Mouse (Mus musculus): Measurements from ENCODE around the gene Cd244a.

Cd244a gene

GRCm38 (mm10) chr1:171558898-171559297 lies at the start of gene Cd244a:
TSS of gene Cd244a (plus strand) at chr1:171559193.
- DNase-seq (ENCODE audit: extremely low read depth, insufficient read length, low spot score) = no peak

GRCm38 (mm10) chr1:171513234-171513633 lies 45.8 kb upstream of the Cd244a start:
- DNase-seq (ENCODE audit: extremely low read depth, insufficient read length, low spot score) = no peak

GRCm38 (mm10) chr1:171513760-171514159 lies 45.2 kb upstream of the Cd244a start:
- no peak for DNase-seq (ENCODE audit: extremely low read depth, insufficient read length, low spot score)

DNA sequence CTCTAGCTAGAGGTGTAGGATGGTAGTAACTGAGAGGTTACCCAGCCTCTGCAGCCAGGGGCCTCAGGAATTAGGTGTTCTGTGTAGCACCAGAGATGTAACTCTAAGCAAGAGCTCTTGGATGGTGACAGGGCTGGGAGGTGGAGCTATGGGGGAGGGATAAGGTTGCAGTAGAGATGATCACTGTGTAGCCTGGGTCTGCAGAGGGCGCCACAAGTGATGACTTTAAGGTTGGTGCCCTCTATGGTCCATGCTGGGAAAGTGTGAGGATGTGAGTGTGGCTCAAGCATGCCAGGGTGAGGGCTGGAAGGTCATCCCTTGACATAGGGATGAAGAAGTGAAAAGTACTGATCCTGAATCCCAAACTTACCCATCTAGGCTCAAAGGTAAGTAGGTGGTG lies 44.0 kb upstream of the Cd244a start:
- DNase-seq (ENCODE audit: extremely low read depth, insufficient read length, low spot score) = no peak

GRCm38 (mm10) chr1:171515557-171515956 lies 43.4 kb upstream of the Cd244a start:
- no peak for DNase-seq (ENCODE audit: extremely low read depth, insufficient read length, low spot score)

DNA sequence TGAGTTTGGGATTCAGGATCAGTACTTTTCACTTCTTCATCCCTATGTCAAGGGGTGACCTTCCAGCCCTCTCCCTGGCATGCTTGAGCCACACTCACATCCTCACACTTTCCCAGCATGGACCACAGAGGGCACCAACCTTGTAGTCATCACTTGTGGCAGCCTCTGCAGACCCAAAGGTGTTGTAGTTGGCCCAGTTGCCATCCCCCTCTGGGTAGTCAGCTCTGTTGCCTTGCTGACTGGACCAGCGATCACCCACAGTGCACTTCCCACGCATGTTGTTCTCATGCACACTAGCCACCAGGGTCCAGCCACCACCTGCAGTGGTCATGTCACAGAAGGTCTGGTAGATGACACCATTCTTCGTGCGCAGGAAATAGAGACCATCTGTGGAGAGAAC lies 27.6 kb upstream of the Cd244a start:
- no peak for DNase-seq (ENCODE audit: extremely low read depth, insufficient read length, low spot score)

- DNase-seq (ENCODE audit: extremely low read depth, insufficient read length, low spot score) = no peak
These were observed 26.2 kb upstream of the Cd244a start for GRCm38 (mm10) chr1:171532830-171533229.

DNA sequence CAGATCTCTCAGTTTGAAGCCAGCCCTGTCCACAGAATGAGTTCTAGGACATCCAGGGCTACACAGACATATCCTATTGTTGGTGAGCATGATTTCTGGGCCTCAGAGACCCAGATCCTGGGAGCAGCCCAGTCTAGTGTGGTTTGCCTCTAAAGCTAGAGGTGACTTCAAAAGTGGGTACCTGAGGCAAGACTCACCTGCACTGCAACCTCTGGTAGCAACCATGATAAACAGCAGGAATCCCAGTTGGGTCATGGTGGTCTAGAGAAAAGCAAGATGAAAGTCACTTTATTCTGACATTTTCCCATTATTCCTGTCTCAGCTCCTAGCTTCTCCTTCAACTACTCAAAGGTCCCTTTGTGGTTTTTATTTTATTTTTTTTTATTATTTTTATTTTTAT lies 24.4 kb upstream of the Cd244a start:
- no peak for DNase-seq (ENCODE audit: extremely low read depth, insufficient read length, low spot score)

DNA sequence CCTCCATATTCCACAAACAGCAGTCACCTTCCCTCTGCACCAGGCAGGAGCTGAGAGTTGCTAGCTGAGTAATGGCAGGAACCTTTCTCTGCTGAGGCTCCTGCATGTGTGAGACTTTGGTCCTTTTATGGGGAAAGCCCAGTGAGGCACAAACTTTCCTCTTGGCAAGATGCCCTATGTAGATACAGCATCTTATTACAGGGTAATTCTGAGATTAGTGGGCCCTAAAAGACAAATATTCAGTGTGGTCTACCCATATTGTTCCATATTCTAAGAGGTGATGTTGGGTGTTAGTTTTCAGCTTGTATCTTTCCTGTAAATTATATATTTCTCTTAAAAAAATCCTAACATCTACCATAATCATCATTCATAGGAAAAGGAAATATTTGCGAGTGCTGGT lies 23.8 kb upstream of the Cd244a start, which contains the start of gene Itln1:
Itln1 (minus strand) TSS at position 101 of the 400 bp plus-strand sequence.
- no peak for DNase-seq (ENCODE audit: extremely low read depth, insufficient read length, low spot score)

DNA sequence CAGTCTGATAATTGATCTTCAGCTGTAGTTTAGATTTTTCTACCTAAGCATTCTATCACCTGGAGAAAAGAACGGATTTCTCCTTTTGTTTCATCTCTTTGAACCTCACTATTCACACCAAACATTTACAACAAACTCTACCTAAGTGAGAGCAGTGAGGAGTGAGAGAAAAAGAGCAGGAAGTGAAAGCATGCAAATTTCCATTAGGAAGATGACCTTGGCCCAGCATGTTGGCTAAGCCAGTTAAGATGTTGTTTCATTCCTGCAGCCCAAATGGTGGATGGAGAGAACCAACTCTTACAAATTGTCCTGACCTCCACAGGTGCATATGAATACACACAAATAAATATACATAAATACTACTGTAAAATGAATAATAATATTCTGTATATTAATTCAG lies 18.3 kb upstream of the Cd244a start:
- no peak for DNase-seq (ENCODE audit: extremely low read depth, insufficient read length, low spot score)

GRCm38 (mm10) chr1:171551326-171551725 lies 7.7 kb upstream of the Cd244a start:
- no peak for DNase-seq (ENCODE audit: extremely low read depth, insufficient read length, low spot score)

GRCm38 (mm10) chr1:171552230-171552629 lies 6.8 kb upstream of the Cd244a start:
- no peak for DNase-seq (ENCODE audit: extremely low read depth, insufficient read length, low spot score)

DNA sequence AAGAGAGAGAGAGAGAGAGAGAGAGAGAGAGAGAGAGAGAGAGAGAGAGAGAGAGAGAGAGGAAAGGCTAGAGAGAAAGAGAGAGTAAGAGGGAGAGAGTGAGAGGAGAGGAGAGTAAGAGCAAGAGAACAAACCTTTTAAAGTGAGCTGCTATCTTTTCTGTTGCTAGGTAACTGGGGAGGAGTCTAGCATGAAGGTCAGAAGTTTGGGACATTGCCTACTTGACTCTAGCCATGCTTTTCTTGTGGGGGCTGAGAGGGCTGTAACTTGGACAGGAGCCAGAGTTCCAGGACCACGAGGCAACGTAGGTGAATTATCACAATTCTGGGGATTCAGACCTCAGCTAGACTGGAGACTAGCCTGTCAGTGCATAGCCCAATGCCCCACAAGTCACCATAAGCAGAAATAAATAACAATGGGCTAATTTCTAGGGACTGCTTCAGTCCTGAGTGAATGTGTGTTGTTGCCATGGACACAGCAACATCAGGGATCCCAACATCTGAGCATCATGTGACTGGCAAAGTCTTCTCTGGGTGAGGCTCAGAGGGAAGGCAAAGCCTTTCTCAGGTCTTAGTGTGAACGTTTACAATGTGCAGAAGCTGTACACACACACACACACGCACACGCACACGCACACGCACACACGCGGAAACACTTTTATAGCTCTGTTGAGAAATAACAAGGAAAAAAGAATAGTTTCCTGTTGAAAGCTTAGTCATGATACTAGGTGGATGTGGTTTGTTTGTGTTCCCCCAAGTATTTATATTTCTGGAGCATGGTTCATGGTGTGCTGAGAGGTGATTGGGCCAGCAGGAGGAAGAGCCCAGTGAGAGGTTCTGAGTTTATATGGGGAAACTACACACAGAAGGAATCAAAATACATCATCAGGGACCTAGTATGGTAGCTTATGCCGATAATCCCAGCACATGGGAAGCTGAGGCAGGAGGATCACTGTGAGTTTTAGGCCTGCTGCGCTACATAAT lies 5.3 kb upstream of the Cd244a start:
- DNase-seq (ENCODE audit: extremely low read depth, insufficient read length, low spot score) = no peak

- DNase-seq (ENCODE audit: extremely low read depth, insufficient read length, low spot score) = no peak
These were observed 2.6 kb upstream of the Cd244a start for GRCm38 (mm10) chr1:171556366-171556765.

DNA sequence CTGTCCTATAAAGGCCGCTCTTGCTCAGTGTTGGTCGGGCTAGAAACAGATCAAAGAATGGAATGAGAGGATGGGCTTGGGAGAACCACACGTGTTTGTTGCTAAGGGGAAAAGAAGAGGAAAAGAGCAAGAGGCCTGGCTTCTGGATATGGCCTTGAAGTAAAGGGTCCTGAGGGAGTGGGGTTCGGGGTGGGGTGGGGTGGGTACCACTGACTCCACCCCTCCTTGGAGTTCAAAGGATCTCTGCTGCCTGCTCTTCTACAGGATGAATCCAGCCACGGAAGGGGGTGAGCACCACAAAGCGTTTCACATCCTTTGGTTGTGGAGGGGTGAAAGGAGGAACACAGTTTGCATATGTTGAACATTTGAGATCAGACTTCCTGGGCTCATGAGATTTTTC lies 586 bp upstream of the Cd244a start:
- no peak for DNase-seq (ENCODE audit: extremely low read depth, insufficient read length, low spot score)

DNA sequence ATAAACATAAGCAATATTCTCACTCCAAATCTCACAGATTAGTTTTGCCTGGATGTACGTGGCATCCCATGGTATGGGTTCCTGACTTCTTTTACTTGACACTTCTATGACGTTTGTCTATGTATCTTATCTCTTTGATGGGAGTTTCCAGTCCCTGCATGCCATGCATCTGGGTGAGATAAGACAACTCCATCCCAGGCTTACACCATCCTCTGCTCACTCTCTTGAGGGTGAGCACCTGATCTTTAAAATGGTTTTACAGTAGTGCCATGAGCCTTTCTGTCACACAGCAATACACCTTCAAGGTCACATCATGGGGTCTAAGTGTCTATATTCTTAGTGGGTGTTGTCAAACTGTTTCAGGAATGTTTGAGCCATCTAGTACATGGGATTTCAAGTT lies 1.3 kb downstream of the Cd244a start:
- DNase-seq (ENCODE audit: extremely low read depth, insufficient read length, low spot score) = no peak

DNA sequence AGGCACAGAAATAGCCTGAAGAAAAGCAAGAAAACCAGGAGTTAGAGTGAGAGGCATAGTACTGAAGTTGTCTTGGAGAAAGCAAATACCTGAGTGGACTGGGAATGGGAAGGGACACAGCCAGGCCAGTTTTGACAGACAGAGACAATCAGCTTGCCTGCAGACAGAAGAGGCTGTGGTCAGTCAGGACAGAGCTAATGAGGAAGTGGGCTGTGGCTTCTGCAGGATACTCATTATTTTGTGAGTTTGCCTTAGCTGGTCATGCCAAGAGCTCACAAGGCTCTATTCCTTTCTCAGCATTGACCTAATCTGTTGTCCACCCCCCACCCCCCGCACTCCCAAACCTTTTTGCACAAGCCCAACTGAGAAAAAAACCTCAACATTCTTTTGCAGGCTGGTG lies 2.2 kb downstream of the Cd244a start:
- no peak for DNase-seq (ENCODE audit: extremely low read depth, insufficient read length, low spot score)

DNA sequence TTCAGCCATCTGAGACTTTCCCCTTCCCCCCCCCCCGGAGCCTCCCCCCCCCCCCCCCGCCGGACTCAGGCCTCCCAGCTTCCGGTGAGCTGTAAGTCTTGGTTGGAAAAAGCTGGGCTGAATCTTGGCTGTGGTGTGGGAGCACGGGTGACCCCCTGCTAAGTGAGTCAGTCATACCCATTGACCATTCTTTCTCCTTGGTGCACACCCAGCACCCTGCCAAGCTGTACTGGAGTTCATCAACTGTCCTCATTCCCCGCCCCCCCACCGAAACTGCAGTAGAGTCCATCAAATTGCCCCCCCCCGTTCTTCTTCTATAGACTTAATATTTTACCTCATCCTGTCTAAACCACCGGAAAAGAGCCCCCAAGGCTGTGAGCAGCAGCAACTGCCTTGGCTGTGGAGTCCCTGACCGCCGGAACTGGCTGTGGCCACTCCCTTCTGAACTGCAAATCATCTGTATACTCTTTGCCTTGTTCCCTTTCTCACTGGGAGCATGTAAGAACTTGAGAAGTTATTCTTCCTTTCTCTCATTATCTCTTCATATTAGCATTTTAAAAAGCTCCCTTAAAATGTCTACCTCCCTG lies 2.7 kb downstream of the Cd244a start:
- DNase-seq (ENCODE audit: extremely low read depth, insufficient read length, low spot score) = no peak

DNA sequence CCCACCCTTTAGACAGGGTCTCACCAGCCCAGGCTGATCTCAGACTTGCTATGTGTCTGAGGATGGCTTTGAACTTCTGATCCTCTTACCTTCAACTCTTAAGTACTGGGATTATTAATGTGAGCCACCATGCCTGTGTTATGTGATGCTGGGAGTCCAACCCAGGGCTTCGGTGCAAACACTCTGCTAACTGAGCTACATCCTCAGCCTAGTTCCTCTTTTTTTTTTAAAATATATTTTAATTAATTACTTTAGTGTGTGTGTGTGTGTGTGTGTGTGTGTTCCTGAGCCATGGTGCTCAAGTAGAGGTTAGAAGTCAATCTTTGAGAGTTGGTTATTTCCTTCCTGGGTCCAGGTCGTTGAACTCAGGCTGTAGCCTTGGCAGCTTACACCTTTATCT lies 4.0 kb downstream of the Cd244a start:
- DNase-seq (ENCODE audit: extremely low read depth, insufficient read length, low spot score) = no peak

DNA sequence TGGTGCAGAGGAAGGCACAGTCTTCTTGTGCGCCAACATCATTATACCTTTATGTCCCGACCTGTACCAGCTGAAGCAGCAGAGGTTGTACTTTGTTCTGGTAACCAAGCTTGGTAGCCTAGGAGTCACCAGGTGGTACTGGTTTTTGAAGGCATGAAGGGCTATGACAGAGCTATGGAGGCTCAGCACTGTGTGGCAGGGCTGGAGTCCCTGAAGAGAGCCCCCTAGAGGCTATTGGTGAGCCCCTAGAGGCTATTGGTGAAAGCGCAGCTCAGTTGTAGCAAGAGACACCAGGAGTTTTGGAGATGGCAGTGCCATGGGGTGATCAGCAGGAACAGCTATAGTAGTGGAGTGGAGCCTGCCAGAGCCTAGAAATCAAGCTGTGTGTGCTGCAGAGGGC lies 5.3 kb downstream of the Cd244a start:
- no peak for DNase-seq (ENCODE audit: extremely low read depth, insufficient read length, low spot score)

- DNase-seq (ENCODE audit: extremely low read depth, insufficient read length, low spot score) = no peak
These were observed 6.9 kb downstream of the Cd244a start for GRCm38 (mm10) chr1:171565888-171566287.

GRCm38 (mm10) chr1:171566777-171567176 lies 7.8 kb downstream of the Cd244a start:
- no peak for DNase-seq (ENCODE audit: extremely low read depth, insufficient read length, low spot score)
